Mouse (Mus musculus) macrophage (primary cell): ENCODE results near the gene D430041D05Rik. TPM values are rescaled to one million over a fixed set of nuclear protein-coding genes. Genes with fewer than 3 reads are reported as not detected.

Source experiments
- H3K27ac ChIP-seq: fragments of 350-480 bp; formaldehyde crosslinking; 2 replicates; pipeline ENCODE4 v1.9.0; 2021
- H3K36me3 ChIP-seq: fragments of 350-480 bp; formaldehyde crosslinking; 2 replicates; pipeline ENCODE4 v1.9.0; 2021; ENCODE audit errors: inconsistent target
- H3K4me3 ChIP-seq: fragments of 350-480 bp; formaldehyde crosslinking; 2 replicates; pipeline ENCODE4 v1.9.0; 2021; ENCODE audit errors: inconsistent target
- H3K79me2 ChIP-seq: fragments of 350-480 bp; formaldehyde crosslinking; 2 replicates; pipeline ENCODE4 v1.9.0; 2021; ENCODE audit errors: inconsistent target
- WGBS: methylation state at CpG from one replicate; pipeline ENCODE4 v1.1.7; 2026; ENCODE audit warnings: inconsistent platforms; ENCODE audit not compliant: missing documents; 5-methylcytosine and 5-hydroxymethylcytosine counted together
- polyA plus RNA-seq: library from polyadenylated mRNA; stranded (reverse); fragments of 250-400 nt; gene quantifications from 3 replicates; pipeline ENCODE4 v1.2.4, GENCODE M21; 2018; ENCODE audit warnings: inconsistent platforms

Gene D430041D05Rik
- polyA plus RNA-seq, 1 experiment from 2014 or later, result not detected

DNA sequence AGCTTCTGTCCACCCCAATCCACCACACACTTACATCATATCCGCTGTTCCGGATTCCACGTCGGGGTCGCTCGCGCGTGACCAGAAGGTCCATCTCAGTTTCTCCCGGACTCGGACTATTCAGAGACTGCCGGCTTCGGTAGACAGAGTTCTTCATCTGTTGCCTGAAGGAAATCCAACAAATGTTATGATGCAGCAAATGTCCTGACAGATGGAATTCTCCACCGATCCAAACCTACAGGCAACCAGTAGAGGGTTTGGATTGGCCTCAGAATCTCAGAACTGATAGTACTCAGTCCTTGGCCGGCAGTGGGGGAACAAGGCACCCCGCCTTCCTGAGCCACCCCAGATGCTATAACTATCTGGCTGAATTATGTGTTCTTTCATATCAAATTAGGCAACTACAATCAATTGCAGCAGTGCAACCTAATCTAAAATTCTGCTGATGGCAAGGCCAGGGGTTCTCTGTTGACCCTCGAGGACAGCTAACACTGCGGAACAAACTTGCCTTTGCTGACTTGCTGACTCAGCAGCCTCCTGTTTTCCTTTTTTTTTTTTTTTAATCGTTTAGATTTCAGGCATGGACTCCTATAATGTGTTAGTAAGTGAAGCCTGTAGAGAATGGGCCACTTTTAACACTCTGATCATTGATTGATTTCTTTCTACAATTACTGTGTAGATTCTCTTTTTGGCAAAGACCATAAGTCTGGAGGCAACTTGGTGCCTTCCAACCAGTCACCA is 218.2 kb downstream of the D430041D05Rik start:
- Histone ChIP-seq H3K79me2 (no peaks in the 10 kb centered on the region), H3K4me3 (no peak overlapping the region), H3K27ac (no peak overlapping the region), H3K36me3 (no peaks in the 10 kb centered on the region)
- WGBS, result 93% methylated on average over 16 of the region's 18 CpGs

DNA sequence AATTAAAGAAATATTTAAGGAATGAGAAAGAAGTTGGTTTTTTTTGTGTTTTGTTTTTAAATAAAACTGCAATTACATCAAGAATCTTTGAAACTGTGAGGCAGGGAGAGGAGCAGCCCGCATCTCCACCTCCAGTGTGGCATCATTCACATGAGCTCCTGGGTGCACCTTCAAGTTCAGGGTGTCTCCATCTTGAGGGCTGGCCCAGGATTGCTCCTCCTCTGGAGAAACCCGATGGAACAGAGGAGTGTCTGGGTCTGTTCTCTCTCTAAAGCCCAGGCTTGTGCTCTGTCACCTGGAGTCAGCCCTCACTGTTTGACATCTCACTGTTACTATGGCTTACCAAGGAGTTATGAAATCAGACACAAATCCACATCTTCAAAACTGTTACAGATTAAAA is 219.1 kb downstream of the D430041D05Rik start:
- no peak overlapping the region for H3K27ac ChIP-seq
- 67% methylated on average over 2 of the region's 2 CpGs for WGBS
- no peaks in the 10 kb centered on the region for H3K36me3 ChIP-seq
- no peaks in the 10 kb centered on the region for H3K79me2 ChIP-seq
- H3K4me3 ChIP-seq, result no peak overlapping the region

DNA sequence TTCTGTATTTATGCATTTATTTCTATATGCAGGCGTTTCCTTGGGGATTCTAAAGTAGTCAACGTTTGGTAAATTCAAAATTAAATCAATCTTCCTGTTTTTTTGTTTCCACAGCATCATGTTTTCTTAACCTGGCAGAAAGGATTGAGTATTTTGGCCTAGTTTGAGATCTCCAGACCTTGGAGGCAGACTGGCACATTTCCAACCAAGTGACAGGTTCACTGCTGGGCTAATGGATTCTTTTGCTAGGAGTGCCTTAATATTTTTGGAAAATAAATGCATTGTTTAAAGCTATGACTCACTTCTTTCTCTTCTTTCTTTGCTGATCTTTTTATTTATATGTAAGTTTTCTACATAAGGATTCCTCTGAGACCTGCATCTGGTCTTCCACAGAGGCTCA is 222.0 kb downstream of the D430041D05Rik start:
- Histone ChIP-seq H3K27ac (no peak overlapping the region), H3K79me2 (no peaks in the 10 kb centered on the region), H3K36me3 (no peaks in the 10 kb centered on the region), H3K4me3 (no peak overlapping the region)
- 97% methylated on average over 2 of the region's 2 CpGs for WGBS

DNA sequence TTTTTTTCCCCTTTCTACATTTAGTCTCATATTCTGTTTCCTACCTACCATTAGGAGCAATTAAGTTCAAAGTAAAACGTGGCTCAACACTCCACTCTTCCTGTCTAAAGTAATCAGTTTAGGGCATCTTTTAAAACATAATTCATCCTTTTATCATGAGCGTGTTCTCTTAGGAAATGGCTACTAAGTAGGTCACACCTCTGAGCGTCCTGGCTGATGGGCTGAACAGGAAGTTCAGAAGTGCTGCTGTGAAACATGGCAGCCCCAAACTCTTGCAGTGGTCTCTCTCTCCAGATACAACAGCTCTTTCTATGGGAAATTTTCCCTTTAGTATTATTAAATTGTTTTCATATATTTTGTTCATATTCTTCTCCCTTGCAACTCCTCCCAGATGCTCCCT is 223.7 kb downstream of the D430041D05Rik start:
- H3K79me2 ChIP-seq, result no peaks in the 10 kb centered on the region
- no peaks in the 10 kb centered on the region for H3K36me3 ChIP-seq
- 55% methylated on average over 3 of the region's 3 CpGs for WGBS

DNA sequence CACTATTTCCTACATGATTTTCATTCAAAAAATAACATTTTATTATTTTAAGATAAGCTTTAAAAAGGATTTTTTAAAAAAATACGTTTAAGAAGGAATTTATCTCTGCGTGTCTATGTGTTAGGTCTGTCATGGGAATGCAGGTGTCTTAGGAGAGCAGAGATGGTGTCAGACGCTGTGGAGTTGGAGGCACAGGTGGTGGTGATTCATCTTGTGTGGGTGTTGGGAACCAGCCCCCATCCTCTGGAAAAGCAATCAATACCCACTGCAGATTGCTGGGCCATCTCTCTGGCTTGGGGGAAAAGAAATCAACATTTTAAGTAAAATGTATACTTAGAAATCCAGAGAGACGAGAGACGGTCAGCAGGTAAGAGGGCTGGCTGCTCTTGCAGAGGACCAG is 225.2 kb downstream of the D430041D05Rik start:
- WGBS, result 96% methylated on average over 5 of the region's 5 CpGs
- Histone ChIP-seq H3K79me2 (no peaks in the 10 kb centered on the region), H3K36me3 (no peaks in the 10 kb centered on the region), H3K27ac (no peak overlapping the region), H3K4me3 (no peak overlapping the region)

More for the DNA sequence above, 223.7 kb downstream of the D430041D05Rik start:
- no peak overlapping the region for H3K4me3 ChIP-seq
- no peak overlapping the region for H3K27ac ChIP-seq

DNA sequence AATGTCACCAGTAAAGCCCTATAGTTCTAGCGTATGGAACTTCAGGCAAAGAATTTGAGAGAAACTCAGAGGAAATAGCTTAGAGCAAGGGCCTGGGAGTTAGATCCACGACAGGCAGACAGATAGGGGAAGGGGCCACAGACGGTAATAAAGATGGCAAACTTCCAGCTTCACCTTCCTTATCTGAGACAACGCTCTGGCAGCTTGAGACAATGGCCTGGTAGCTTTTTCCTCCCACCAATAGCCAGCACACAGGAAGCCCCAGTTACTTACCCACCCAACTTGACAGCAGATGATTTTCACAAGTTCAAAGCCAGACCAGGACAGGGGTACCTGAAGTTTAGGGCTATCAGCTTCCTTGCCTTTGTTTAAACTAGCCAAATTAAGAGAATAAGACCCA is 226.5 kb downstream of the D430041D05Rik start:
- Histone ChIP-seq H3K79me2 (no peaks in the 10 kb centered on the region), H3K36me3 (no peaks in the 10 kb centered on the region), H3K4me3 (no peak overlapping the region), H3K27ac (no peak overlapping the region)
- 29% methylated on average over 4 of the region's 4 CpGs for WGBS

DNA sequence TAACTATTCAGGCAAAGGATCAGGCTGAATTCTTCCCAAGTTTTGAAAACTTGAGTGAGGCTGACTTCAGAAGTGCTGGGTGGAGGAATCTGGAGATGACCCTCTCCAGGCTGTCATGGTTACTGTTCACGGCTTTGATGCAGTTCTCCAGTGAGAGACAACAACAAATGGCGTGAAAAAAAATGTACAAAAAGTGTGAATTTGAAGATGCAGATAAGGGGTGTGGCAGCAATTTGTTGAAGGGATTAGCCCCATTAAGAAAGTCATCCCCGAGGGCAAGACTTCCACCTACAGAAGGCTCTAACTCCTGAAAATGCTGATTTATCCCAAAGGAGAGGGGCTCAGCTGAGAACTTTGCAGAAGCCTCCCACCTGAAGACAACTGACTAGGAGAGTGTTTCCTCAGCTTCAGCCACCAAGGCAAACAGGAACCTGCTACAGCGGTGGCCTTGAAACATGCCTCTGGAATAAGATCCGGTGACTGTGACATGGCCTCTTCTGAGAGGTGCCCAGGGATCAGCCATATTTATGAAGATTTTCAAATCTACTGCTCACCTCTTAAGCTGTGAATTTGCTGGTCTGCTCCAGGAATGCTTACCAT is 227.5 kb downstream of the D430041D05Rik start:
- no peaks in the 10 kb centered on the region for H3K36me3 ChIP-seq
- H3K27ac ChIP-seq, result no peak overlapping the region
- H3K4me3 ChIP-seq, result no peak overlapping the region
- no peaks in the 10 kb centered on the region for H3K79me2 ChIP-seq
- 95% methylated on average over 5 of the region's 5 CpGs for WGBS

DNA sequence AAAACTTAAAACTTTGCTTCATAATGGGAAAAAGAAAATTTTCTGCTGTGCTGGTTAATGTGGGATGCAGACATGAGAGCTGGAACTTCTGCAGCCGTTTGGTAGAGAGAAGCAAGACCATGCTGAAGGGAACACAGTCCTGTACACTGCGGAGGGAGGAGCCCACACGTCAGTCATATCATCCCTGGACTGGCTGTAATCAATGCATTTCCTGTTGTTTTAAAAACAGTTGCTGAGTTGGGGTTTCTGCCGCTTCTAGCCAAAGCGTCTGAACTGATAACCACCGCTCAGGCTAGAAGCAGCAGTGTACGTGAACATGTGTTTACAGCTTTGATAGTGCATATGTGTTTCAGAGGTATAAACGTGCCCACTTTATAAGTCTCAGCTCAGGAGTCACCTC is 231.2 kb downstream of the D430041D05Rik start:
- Histone ChIP-seq H3K79me2 (no peaks in the 10 kb centered on the region), H3K27ac (no peak overlapping the region), H3K36me3 (no peaks in the 10 kb centered on the region), H3K4me3 (no peak overlapping the region)
- WGBS, result 86% methylated on average over 8 of the region's 8 CpGs

DNA sequence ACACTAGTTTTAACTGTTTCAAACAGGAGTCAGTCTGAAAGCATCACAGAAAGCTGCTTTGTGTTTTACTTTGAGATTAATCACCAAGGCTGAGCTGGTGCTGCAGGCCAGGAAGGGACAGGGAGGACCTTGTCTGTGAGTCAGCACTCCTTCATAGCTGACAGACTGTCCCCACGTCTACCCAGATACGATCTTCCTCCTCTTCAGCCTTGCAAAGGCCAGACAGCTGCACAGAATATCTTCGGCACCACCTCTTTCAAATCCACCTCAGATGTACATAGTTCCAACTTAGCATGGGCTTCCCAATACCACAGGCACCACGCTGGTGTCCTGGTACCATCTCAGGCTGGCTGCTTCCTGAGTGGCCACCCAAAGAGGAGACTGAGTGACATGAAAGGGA is 232.6 kb downstream of the D430041D05Rik start:
- 80% methylated on average over 4 of the region's 4 CpGs for WGBS
- no peak overlapping the region for H3K4me3 ChIP-seq
- no peaks in the 10 kb centered on the region for H3K36me3 ChIP-seq
- H3K27ac ChIP-seq, result no peak overlapping the region
- no peaks in the 10 kb centered on the region for H3K79me2 ChIP-seq

DNA sequence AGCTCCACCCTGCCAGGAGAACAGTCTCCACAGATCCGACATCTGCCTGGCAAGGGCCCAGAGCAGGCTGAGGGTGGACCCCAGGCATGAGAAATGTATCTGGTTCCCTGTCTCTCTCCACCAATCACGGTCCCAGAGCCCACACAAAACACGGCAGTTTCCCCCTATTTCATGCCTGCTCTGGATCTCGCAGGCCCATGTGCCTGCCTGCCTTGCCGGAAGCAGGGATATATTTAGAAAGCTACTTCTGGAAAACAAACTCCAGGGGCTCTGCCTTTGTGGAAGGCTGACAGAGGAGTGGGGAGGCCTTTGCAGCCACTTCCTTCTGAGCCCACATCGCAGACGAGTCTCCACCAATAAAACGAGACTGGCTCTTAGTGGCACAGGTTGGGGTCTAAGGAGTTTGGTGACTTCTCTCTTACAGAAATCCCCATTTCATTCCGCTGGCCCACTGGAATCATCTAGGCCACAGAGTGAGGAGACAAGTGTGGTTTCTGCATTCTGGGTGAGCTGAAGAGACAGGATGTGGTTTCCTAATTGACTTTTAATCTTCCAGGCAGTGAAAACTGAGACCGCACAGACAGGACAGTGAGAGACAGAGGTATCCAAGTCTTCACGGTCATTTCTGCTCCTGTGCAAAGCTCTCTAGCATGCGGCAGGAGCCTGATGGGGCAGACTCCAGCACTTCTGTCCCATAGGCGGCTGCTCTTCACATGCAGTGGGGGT is 233.7 kb downstream of the D430041D05Rik start:
- Histone ChIP-seq H3K4me3 (no peak overlapping the region), H3K79me2 (no peaks in the 10 kb centered on the region), H3K27ac (no peak overlapping the region), H3K36me3 (no peaks in the 10 kb centered on the region)
- WGBS, result 22% methylated on average over 12 of the region's 13 CpGs

DNA sequence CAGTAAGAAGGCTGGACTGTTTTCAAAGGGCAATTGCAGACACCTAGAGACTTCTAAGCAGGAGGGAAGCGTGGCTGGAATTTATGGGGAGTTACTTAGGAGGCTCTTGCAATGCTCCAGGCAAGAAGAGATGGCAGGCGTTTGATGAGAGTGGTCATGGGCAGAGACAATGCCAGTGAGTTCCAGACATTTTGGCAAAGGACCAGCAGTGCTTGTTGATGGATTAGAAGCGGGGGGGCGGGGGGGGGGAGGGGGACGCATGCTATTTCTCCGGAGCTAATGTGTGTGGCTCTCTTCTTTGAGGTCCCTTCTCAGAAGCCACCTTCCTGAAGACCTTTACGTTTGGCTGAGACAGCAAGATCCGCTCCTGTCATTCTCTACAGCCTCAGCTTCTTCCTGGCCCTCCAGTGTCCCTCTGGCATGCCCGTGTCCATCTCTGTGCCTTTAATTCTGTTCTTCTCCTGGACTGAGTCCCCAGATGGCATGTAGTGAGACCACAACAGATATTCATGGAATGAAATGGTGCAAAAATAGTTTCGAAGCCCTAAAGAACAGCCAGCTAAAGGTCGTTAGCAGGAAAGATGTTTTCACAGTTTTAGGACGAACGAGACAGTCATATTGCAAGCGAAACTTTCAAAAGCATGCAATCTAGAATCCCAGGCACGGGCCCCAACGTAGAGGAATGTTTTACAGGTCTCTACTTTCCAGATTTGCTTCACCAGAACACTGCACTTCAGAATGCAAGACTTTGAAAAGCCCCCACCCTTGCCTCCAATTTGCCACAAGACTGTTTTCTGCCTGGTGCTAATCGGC is 234.4 kb downstream of the D430041D05Rik start:
- 77% methylated on average over 15 of the region's 17 CpGs for WGBS
- H3K4me3 ChIP-seq, result no peak overlapping the region
- no peaks in the 10 kb centered on the region for H3K36me3 ChIP-seq
- no peaks in the 10 kb centered on the region for H3K79me2 ChIP-seq
- no peak overlapping the region for H3K27ac ChIP-seq

DNA sequence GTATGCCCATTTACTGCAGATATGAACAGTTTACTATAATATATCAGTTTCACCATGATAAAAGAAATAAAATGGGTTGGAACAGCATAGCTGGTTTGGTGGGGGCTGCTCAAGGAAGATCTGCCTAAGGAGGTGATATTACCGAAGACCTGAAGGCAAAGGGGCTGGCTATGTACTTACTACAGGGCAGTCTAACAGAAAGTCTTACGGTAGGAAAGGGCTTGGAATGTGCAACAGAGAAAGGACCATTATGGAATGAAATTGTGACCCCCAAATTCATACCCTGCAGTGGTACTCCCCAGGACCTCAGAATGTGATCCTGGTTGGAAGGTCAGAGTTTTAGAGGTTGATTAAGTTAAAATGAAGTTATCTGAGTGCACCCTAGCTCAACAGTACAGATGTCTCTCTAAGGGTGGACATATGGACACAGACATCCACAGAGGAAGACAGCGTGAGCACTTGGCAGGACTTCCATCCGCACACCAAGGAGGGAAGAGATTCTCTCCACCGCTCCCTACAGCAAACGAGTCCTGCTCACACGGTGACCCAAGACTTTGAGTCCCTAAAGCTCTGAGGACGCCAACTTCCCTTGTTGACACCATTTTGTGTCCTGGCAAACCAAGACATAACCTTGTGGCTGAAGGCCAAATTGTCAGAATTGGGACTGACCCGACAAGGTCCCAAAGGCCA is 235.2 kb downstream of the D430041D05Rik start:
- Histone ChIP-seq H3K79me2 (no peaks in the 10 kb centered on the region), H3K36me3 (no peaks in the 10 kb centered on the region), H3K4me3 (no peak overlapping the region), H3K27ac (no peak overlapping the region)
- WGBS, result 90% methylated on average over 9 of the region's 9 CpGs

DNA sequence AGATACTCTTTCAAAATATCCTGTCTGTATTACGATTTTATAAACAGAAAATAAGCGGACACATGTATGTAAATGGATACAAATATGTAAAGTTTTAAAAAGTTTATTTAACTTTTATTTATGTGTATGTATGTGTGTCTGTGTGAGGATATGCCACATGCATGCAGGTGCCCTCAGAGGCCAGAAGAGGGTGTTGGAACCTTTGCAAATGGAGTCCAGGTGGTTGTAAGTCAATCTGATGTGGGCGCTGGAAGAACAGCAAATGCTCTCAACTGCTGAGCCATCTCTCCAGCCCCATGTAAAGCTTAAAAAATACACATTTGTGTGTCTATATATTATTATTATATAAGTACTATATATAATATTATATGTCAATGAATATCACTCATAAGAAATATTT is 237.4 kb downstream of the D430041D05Rik start:
- WGBS, result 87% methylated on average over 3 of the region's 3 CpGs
- Histone ChIP-seq H3K4me3 (no peak overlapping the region), H3K36me3 (no peaks in the 10 kb centered on the region), H3K27ac (no peak overlapping the region), H3K79me2 (no peaks in the 10 kb centered on the region)

DNA sequence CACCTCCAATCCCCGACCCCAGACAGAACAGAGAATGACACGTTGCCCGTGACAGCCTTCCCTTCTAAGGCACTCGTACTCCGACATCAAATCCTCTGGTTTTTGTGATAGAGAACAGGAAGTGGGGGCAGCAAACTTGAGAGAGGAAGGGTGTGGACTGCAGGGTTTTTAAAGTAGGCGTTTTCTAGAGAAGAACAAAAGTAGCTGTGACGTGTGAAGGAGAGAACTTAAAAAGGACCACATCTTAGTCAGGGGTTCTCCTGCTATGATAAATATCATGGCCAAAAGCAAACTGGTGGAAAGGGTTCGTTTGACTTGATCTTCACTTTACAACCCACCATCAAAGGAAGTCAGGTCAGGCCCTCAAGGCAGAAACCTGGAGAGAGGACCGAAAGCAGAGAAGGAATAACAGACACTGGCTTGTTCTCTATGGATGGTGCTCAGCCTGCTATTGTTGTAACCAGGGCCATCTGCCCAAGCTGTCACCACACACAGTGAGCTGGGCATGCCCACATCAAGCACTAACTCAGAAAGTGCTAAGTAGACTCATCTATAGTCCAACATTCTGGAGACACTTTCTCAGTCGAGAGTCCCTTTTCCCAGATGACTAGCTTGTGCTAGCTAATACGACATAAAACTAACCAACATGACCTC is 238.0 kb downstream of the D430041D05Rik start:
- Histone ChIP-seq H3K36me3 (no peaks in the 10 kb centered on the region), H3K27ac (no peak overlapping the region), H3K4me3 (no peak overlapping the region), H3K79me2 (no peaks in the 10 kb centered on the region)
- WGBS, result 26% methylated on average over 11 of the region's 11 CpGs
